ENCODE assay signal across 25 mouse cellular contexts in genomic region chr12:79588831-79589230, GRCm38 (mm10).
A peak's percentile ranks its signal among the peaks of the same experiment; 100 is the strongest.
DNase-seq lines count a peak whose midpoint lies in the region; ATAC-seq and TF ChIP-seq lines count a peak whose summit lies in the region.
"Had no signal": no experiment of that assay in that cellular context is flagged by ENCODE, and none has a peak within 500 bp of the region (broad histone marks: within the 10 kb centered on the region; RNA-seq: fewer than 3 reads in every experiment).

No protein-coding gene starts in this region.

- 96% methylated on average over 4 of the region's 4 CpGs for WGBS in midbrain, embryonic 11.5 days
- 98% methylated on average over 4 of the region's 4 CpGs for WGBS in midbrain, embryonic 10.5 days
- 72% methylated on average over 4 of the region's 4 CpGs for WGBS in lung, postnatal 0 days

- TF ChIP-seq EP300 in lung, postnatal 0 days (IDR thresholded peaks at IDR 0.05) = peak; percentile 94

- no peaks in the 10 kb centered on the region for H3K27me3 ChIP-seq in midbrain, embryonic 11.5 days (ENCODE audit: control insufficient read depth, insufficient read depth, low read length)
- H3K27me3 ChIP-seq in midbrain, embryonic 10.5 days (ENCODE audit: low read depth, poor library complexity, severe bottlenecking) = no peaks in the 10 kb centered on the region
- H3K27me3 ChIP-seq in lung, postnatal 0 days (replicated peaks; ENCODE audit: insufficient read depth, low read length) = no peaks in the 10 kb centered on the region
- H3K27me3 ChIP-seq: CH12.LX; embryonic facial prominence, embryonic 12.5 days; embryonic facial prominence, embryonic 15.5 days; hindbrain, embryonic 12.5 days; Patski had no signal

- 0 out of 2 replicates have a peak, but pooled peaks cover 4% of the 10 kb centered on the region for H3K4me1 ChIP-seq in midbrain, embryonic 11.5 days (ENCODE audit: control insufficient read depth, insufficient read depth, low read length)
- H3K4me1 ChIP-seq in midbrain, embryonic 10.5 days = peaks cover 15% of the 10 kb centered on the region
- no peaks in the 10 kb centered on the region for H3K4me1 ChIP-seq in lung, postnatal 0 days (ENCODE audit: insufficient read depth, low read depth, low read length)
- H3K4me1 ChIP-seq: embryonic facial prominence, embryonic 12.5 days; embryonic facial prominence, embryonic 15.5 days; hindbrain, embryonic 12.5 days had no signal

- H3K9ac ChIP-seq in midbrain, embryonic 11.5 days (ENCODE audit: low read length) = no peak overlapping the region
- no peak overlapping the region for H3K9ac ChIP-seq in lung, postnatal 0 days (replicated peaks; ENCODE audit: low read depth)
- H3K9ac ChIP-seq: embryonic facial prominence, embryonic 12.5 days; embryonic facial prominence, embryonic 15.5 days; forebrain, postnatal 0 days; hindbrain, embryonic 12.5 days had no signal

- no peaks in the 10 kb centered on the region for H3K36me3 ChIP-seq in midbrain, embryonic 11.5 days (ENCODE audit: control insufficient read depth, insufficient read depth, low read length)
- H3K36me3 ChIP-seq in midbrain, embryonic 10.5 days = no peaks in the 10 kb centered on the region
- no peaks in the 10 kb centered on the region for H3K36me3 ChIP-seq in lung, postnatal 0 days (ENCODE audit: insufficient read depth, low read length)
- H3K36me3 ChIP-seq: embryonic facial prominence, embryonic 12.5 days; embryonic facial prominence, embryonic 15.5 days; hindbrain, embryonic 12.5 days had no signal

- peak; percentile 44 for DNase-seq in midbrain, embryonic 11.5 days (ENCODE audit: low spot score, missing footprints)
- DNase-seq in midbrain, embryonic 10.5 days (ENCODE audit: low spot score) = no peak
- DNase-seq in lung, postnatal 0 days (ENCODE audit: low spot score) = peak; percentile 86
- DNase-seq in lung, postnatal 25 days (ENCODE audit: low spot score) = peak; percentile 81
- DNase-seq in kidney, adult 18-20 months = no peak
- no peak for DNase-seq in left cerebral cortex, adult 8-10 months (ENCODE audit: low spot score in 2 of 2)
- no peak for DNase-seq in spleen, postnatal 14 days (ENCODE audit: low spot score in 2 of 2)
- DNase-seq: adrenal gland, postnatal 10 days; B cell, adult 2 months; cerebellum, adult 11 months; cerebellum, adult 2 months; cerebellum, adult 9-11 months; cerebellum, postnatal 25 days; forebrain, postnatal 0 days; gastrocnemius, adult 2 months; gastrocnemius, postnatal 14 days; heart, adult 11 months had no signal

- no peaks in the 10 kb centered on the region for H3K9me3 ChIP-seq in midbrain, embryonic 11.5 days (ENCODE audit: control insufficient read depth, low read length)
- no peaks in the 10 kb centered on the region for H3K9me3 ChIP-seq in midbrain, embryonic 10.5 days (replicated peaks)
- H3K9me3 ChIP-seq in lung, postnatal 0 days (ENCODE audit: low read length) = no peaks in the 10 kb centered on the region
- H3K9me3 ChIP-seq: embryonic facial prominence, embryonic 12.5 days; embryonic facial prominence, embryonic 15.5 days; G1E; hindbrain, embryonic 12.5 days had no signal

- H3K27ac ChIP-seq in midbrain, embryonic 11.5 days (ENCODE audit: low read depth, low read length) = no peak overlapping the region
- H3K27ac ChIP-seq in midbrain, embryonic 10.5 days (replicated peaks) = no peak overlapping the region
- H3K27ac ChIP-seq in lung, postnatal 0 days (ENCODE audit: low read length) = no peak overlapping the region
- H3K27ac ChIP-seq: embryonic facial prominence, embryonic 12.5 days; embryonic facial prominence, embryonic 15.5 days; gastrocnemius, adult 2 months; hindbrain, embryonic 12.5 days had no signal

- H3K4me2 ChIP-seq in midbrain, embryonic 11.5 days = no peak overlapping the region
- H3K4me2 ChIP-seq in lung, postnatal 0 days (replicated peaks; ENCODE audit: low read depth, low read length) = no peak overlapping the region
- H3K4me2 ChIP-seq: embryonic facial prominence, embryonic 12.5 days; embryonic facial prominence, embryonic 15.5 days; heart, embryonic 11.5 days; hindbrain, embryonic 12.5 days had no signal

- no peak for TF ChIP-seq CTCF in lung, postnatal 0 days (IDR thresholded peaks at IDR 0.05)

- no peak for ATAC-seq in midbrain, embryonic 11.5 days (ENCODE audit: low FRiP score)
- ATAC-seq in lung, postnatal 0 days = peak; percentile 90
- ATAC-seq: forebrain, embryonic 14.5 days; forebrain, postnatal 0 days; Patski had no signal

- H3K4me3 ChIP-seq in midbrain, embryonic 11.5 days (ENCODE audit: low read depth, low read length) = no peak overlapping the region
- H3K4me3 ChIP-seq in midbrain, embryonic 10.5 days = no peak overlapping the region
- H3K4me3 ChIP-seq in lung, postnatal 0 days (ENCODE audit: low read depth, low read length) = no peak overlapping the region
- H3K4me3 ChIP-seq: embryonic facial prominence, embryonic 12.5 days; embryonic facial prominence, embryonic 15.5 days; gastrocnemius, adult 2 months; hindbrain, embryonic 12.5 days had no signal

Comparison
In these comparisons a context has a peak if more than half of its experiments do, and no peak if none do; other contexts are left out.
1. DNase-seq: peak in midbrain, embryonic 11.5 days (single experiment), lung, postnatal 0 days (single experiment) and lung, postnatal 25 days (single experiment); none in midbrain, embryonic 10.5 days (single experiment), kidney, adult 18-20 months (single experiment), left cerebral cortex, adult 8-10 months (0 of 2) and spleen, postnatal 14 days (0 of 2).